Mouse (Mus musculus) forebrain, embryonic 12.5 days (tissue): ENCODE data around the gene Samt4. TPM values are rescaled to one million over a fixed set of nuclear protein-coding genes. Genes with fewer than 3 reads are reported as not detected.
"Not testable (repeated sequence)": the region's sequence is repeated elsewhere in the genome, so short reads cannot be mapped to it uniquely, and the experiment has no call there.

Source experiments
- ATAC-seq: fragments of 200-750 bp; cut with Nextera tagmentation; 2 replicates; pipeline ENCODE4 v1.8.0; 2017; ENCODE audit warnings: moderate TSS enrichment; ENCODE audit not compliant: low FRiP score
- H3K27ac ChIP-seq: fragments of 300-500 bp; sonication (generic); 2 replicates; pipeline ENCODE4 v1.5.1; 2016; ENCODE audit warnings: mild to moderate bottlenecking
- H3K27me3 ChIP-seq: fragments of 300-500 bp; sonication (generic); 2 replicates; pipeline ENCODE4 v1.6.1; 2016; ENCODE audit warnings: mild to moderate bottlenecking
- H3K36me3 ChIP-seq: fragments of 300-500 bp; sonication (generic); replicated peaks from 2 replicates; pipeline ENCODE4 v1.6.1; 2016; ENCODE audit warnings: mild to moderate bottlenecking
- H3K4me1 ChIP-seq: fragments of 300-500 bp; sonication (generic); 2 replicates; pipeline ENCODE4 v1.6.1; 2016
- H3K4me2 ChIP-seq: fragments of 300-500 bp; sonication (generic); 2 replicates; pipeline ENCODE4 v1.6.1; 2016; ENCODE audit warnings: mild to moderate bottlenecking, moderate library complexity
- H3K4me3 ChIP-seq: fragments of 300-500 bp; sonication (generic); replicated peaks from 2 replicates; pipeline ENCODE4 v1.5.1; 2016; ENCODE audit warnings: mild to moderate bottlenecking
- H3K9ac ChIP-seq: fragments of 300-500 bp; sonication (generic); 2 replicates; pipeline ENCODE4 v1.6.1; 2016; ENCODE audit warnings: mild to moderate bottlenecking
- H3K9me3 ChIP-seq: fragments of 300-500 bp; sonication (generic); 2 replicates; pipeline ENCODE4 v1.6.1; 2016
- WGBS: fragments of 180-500 bp; shearing (Covaris S2); methylation state at CpG from one replicate; pipeline ENCODE4 v1.1.7; 2016; 5-methylcytosine and 5-hydroxymethylcytosine counted together
- polyA plus RNA-seq: library from polyadenylated mRNA; unstranded; fragments of >200 nt; fragmentation: Nextera tagmentation; extraction: Ambion mirVana; gene quantifications from 2 replicates; pipeline ENCODE4 v1.2.1, GENCODE M21; 2016

The Samt4 gene
- not detected in 2 replicates for polyA plus RNA-seq

DNA sequence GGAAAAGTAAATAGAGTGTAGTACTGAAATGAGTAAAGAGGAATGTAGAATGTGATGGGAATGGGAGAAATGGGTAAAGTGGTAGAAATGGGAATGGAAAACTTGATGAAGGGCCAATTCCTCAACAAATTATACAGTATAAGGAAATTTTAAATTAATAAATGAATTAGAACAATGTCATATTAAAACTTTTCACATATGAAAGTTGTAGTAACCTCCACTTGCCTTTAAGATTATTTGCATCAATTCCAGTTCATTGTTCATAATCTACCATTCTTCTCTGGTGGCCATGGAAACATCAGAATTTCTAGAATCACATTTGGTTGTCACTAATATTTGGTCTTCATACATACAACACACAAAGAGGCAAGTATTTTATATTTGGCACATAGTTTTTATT lies at the start of gene Samt4:
Samt4 (plus strand) TSS at position 301 of the 400 bp plus-strand sequence.
- Histone ChIP-seq H3K9me3 (no peaks in the 10 kb centered on the region), H3K4me1 (no peaks in the 10 kb centered on the region), H3K36me3 (no peaks in the 10 kb centered on the region), H3K9ac (no peak within 1 kb of the TSS), H3K27me3 (no peaks in the 10 kb centered on the region), H3K27ac (no peak within 1 kb of the TSS), H3K4me2 (no peak within 1 kb of the TSS), H3K4me3 (no peak within 1 kb of the TSS)
- no peak for ATAC-seq

GRCm38 (mm10) chrX:154443696-154444095 lies 38.1 kb upstream of the Samt4 start:
- not testable (repeated sequence) for H3K4me1 ChIP-seq, H3K9ac ChIP-seq, H3K27ac ChIP-seq, H3K4me2 ChIP-seq, H3K4me3 ChIP-seq, ATAC-seq, H3K36me3 ChIP-seq, H3K27me3 ChIP-seq
- peaks cover 13% of the 10 kb centered on the region; the same call in 1 of the 2 replicates for H3K9me3 ChIP-seq

DNA sequence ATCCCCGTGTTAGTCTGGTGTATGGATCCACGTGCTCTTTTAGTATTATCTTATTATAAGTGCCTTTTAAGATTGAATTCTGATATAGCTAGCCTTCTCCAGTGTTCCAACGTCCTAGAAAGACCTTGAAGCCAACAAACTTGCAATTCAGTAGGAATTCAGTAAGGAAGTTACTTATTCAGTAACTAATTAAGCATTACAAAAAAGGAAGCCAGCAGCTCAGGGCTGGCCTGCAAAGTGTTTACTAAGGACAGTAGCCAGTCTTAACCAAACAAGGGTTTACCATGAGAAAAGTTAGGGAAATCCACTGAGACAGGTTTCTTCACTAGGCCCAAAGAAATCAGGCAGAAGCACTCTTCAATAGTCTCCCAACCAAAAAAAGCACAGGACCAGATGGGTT lies 13.4 kb upstream of the Samt4 start:
- not testable (repeated sequence) for H3K4me1 ChIP-seq, H3K4me3 ChIP-seq, ATAC-seq, H3K27me3 ChIP-seq, H3K9ac ChIP-seq, H3K36me3 ChIP-seq, H3K4me2 ChIP-seq, H3K27ac ChIP-seq
- H3K9me3 ChIP-seq: peaks cover 13% of the 10 kb centered on the region; the same call in 1 of the 2 replicates
- 69% methylated on average over 3 of the region's 3 CpGs for WGBS

Other genes with a start within 250 kb of the Samt4 start
- not detected in 2 replicates for gene 4930524N10Rik, start 138.6 kb upstream of the Samt4 start, polyA plus RNA-seq
- gene Samt2, start 97.4 kb downstream of the Samt4 start, polyA plus RNA-seq: not detected in 2 replicates